Mouse (Mus musculus): ENCODE measurements around the gene Gsg1l. TPM values are rescaled to one million over a fixed set of nuclear protein-coding genes. Genes with fewer than 3 reads are reported as not detected.

The Gsg1l gene
- polyA plus RNA-seq (2017; shearing (Covaris generic)) = not detected

DNA sequence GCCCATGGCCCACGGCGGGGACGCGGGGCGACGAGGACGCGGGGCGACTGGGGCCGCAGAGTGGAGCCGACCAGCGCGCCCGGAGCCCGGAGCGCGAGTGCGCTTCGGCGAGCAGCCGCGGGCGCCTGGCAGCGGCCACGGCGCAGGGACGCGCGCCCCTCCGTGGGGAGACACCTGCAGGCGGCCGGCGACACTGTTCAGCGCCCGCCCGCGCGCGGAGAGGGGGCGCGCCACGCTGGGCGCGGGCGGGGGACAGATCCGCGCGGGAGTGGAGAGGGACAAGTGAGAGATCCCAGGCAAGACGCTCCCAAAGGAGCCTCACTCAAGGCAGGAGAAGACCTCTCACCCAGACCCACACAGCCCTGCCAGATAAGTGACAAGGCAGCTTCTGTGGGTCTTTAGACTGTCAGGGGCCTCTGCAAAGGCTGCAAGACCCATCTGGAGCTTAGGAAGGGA, at the start of gene Gsg1l:
Gsg1l (minus strand) TSS at position 126 of the 456 bp plus-strand sequence.

Other genes starting within 250 kb of the Gsg1l start
- gene Xpo6, start 118.1 kb upstream of the Gsg1l start, polyA plus RNA-seq (2017; shearing (Covaris generic)) = 132 TPM
- 26.4 TPM for gene Sbk1, start 190.2 kb upstream of the Gsg1l start, polyA plus RNA-seq (2017; shearing (Covaris generic))